Mouse (Mus musculus) thymus, adult 2 months (tissue): ENCODE results near the gene Gm8122. TPM values are rescaled to one million over a fixed set of nuclear protein-coding genes. Genes with fewer than 3 reads are reported as not detected.
A peak's percentile ranks its signal among the peaks of the same experiment; 100 is the strongest.
"Not testable (repeated sequence)": the region's sequence is repeated elsewhere in the genome, so short reads cannot be mapped to it uniquely, and the experiment has no call there.

ENCODE experiments used
- DNase-seq: peaks from one replicate; pipeline ENCODE4 v3.0.0; 2021
- H3K27ac ChIP-seq: fragments of 200-500 bp; 2 replicates; pipeline ENCODE4 v1.5.1; 2012; ENCODE audit warnings: low read length, control low read depth; ENCODE audit not compliant: control insufficient read depth, insufficient read depth
- H3K27me3 ChIP-seq: fragments of 200-500 bp; 2 replicates; pipeline ENCODE4 v1.6.1; 2012; ENCODE audit warnings: mild to moderate bottlenecking, low read length, moderate library complexity, mixed read lengths; ENCODE audit not compliant: control insufficient read depth, insufficient read depth
- H3K36me3 ChIP-seq: fragments of 200-500 bp; 2 replicates; pipeline ENCODE4 v1.6.1; 2012; ENCODE audit warnings: mild to moderate bottlenecking, low read length, moderate library complexity; ENCODE audit not compliant: control insufficient read depth, insufficient read depth
- H3K4me1 ChIP-seq: fragments of 200-500 bp; replicated peaks from 2 replicates; pipeline ENCODE4 v1.6.1; 2012; ENCODE audit warnings: low read length; ENCODE audit not compliant: control insufficient read depth, insufficient read depth
- H3K4me3 ChIP-seq: fragments of 200-500 bp; 2 replicates; pipeline ENCODE4 v1.5.1; 2012; ENCODE audit warnings: mild to moderate bottlenecking, low read length, control low read depth, moderate library complexity; ENCODE audit not compliant: control insufficient read depth, insufficient read depth
- WGBS: fragments of 180-500 bp; shearing (Covaris S2); methylation state at CpG from one replicate; pipeline ENCODE4 v1.1.7; 2018; 5-methylcytosine and 5-hydroxymethylcytosine counted together
- polyA plus RNA-seq: library from polyadenylated mRNA; depleted of rRNA; stranded (reverse); fragments of >200 nt; gene quantifications from 2 replicates; pipeline ENCODE4 v1.2.3, GENCODE M21; 2012; rRNA removed

Gene Gm8122
- polyA plus RNA-seq, 1 experiment = not detected

DNA sequence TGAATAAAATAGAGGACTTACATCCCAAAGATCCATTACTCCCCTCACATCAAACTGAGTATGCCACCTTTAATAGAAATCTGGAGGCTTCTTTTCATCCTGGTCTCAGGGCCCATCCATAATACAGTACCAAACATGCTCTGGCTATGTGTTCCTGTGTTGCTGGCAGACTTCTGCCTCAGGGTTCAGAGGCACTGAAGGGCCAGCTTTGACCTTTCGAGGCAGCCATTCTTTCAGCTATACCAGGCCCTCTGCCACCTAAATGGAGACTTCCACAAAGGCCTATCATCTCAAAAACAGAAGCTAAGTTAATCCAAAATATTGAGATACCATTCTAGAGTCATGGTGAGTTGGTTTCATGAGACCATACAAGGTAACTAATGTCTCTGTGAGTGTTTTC is 21.4 kb upstream of the Gm8122 start:
- H3K4me3 ChIP-seq, H3K27ac ChIP-seq, H3K27me3 ChIP-seq, H3K36me3 ChIP-seq, DNase-seq, H3K4me1 ChIP-seq: not testable (repeated sequence)
- 50% methylated on average over 1 of the region's 1 CpGs for WGBS

DNA sequence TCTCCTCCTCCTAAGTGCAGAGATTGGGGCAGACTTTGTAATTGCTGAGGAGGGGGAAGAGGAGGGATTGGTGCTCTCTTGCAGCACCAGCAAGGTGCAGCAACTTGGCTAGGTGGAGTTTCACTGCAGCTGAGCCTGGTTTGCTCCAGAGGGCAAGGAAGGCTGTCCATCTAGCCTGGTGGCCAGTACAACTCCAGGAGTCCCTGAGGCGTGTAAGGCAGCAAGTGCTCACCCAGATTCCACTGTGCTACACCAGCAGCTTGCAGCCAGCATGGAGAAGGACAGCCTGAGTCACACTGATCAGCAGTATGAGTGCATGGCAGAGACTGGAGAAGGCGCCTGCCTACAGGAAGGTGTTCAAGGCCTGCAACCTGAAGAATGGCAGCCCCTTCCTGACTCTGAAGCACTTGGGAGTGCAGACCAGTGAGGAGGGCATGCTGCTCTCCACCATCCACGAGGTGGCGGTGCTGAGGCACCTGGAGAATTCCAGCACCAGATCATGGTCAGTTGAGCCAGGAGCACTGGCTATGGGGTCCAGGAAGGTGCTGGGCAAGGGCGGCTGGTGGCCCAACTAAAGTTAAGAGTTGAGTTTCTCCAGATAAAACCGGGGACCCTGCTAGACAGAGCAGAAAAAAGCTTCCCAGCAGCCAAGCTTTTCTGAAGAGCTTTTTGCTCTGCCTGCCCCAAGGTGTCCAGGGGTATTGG is 15.6 kb upstream of the Gm8122 start:
- 38% methylated on average over 5 of the region's 6 CpGs for WGBS
- H3K4me3 ChIP-seq = not testable (repeated sequence)
- peak; percentile 4 for DNase-seq

DNA sequence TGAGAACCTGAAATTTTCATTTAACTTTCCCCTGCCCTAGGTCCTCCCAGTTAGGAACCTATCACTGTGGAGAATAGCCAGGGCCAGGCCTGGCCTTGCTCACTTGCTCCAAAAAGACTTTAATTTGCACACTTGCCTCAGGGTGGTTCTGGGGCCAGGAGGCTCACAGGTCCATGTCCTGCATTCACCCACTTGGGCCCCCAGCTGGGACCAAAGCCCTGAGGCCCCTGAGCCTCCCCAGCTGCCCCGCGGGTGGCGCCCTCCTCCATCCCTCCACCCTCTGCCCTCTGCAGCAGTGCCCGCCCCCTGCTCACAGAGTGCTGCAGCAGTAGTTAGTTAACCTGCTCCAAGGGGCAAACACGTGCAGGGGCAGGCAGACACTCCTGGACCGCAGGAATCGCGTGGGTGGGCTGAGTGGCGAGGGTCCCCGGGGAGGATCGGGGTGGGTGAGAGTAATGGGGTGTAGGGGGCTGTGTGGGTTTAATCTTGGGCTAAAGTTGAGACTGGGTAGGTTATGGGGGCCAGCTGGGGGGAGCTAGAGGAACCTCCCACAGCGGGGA is 14.6 kb upstream of the Gm8122 start:
- H3K4me1 ChIP-seq, H3K36me3 ChIP-seq, H3K27me3 ChIP-seq, H3K27ac ChIP-seq, H3K4me3 ChIP-seq: not testable (repeated sequence)
- DNase-seq = peak; percentile 15
- WGBS = 42% methylated on average over 9 of the region's 12 CpGs

More for the DNA sequence above, 15.6 kb upstream of the Gm8122 start:
- H3K27me3 ChIP-seq, H3K27ac ChIP-seq, H3K4me1 ChIP-seq, H3K36me3 ChIP-seq: not testable (repeated sequence)

DNA sequence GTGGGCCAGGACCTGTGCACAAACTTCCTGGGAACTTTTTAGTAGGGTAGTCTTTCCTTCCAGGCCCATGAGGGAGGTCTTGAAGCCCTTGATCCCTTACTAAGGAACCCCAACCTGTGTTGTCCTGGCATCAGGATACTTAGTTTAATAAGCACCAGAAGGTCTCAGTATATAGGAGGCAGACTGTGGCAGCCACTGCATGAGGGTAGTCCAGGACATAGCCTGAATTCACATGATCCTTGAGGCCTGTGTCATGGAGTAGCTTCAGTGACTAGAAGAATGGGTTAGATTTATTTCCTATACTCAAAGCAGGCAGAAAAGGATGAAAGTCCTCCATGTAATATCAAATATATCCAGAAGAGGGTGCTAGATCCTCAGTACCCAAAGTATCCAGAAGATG is 2.7 kb upstream of the Gm8122 start:
- not testable (repeated sequence) for H3K4me3 ChIP-seq, DNase-seq, H3K27ac ChIP-seq, H3K36me3 ChIP-seq, H3K27me3 ChIP-seq, H3K4me1 ChIP-seq

Other genes with a start within 250 kb of the Gm8122 start
- not detected in 2 replicates for gene Gm8082, start 241.7 kb downstream of the Gm8122 start, polyA plus RNA-seq
- not detected in 2 replicates for gene Gm10376, start 219.7 kb downstream of the Gm8122 start, polyA plus RNA-seq
- gene Gm8094, start 158.7 kb downstream of the Gm8122 start, polyA plus RNA-seq = not detected in 2 replicates
- gene Gm8104, start 134.7 kb downstream of the Gm8122 start, polyA plus RNA-seq = not detected in 2 replicates
- not detected in 2 replicates for gene Gm7233, start 55.4 kb downstream of the Gm8122 start, polyA plus RNA-seq
- gene Gm8126, start 23.3 kb upstream of the Gm8122 start, polyA plus RNA-seq = 0.07 TPM in 1 of 2 replicates, not detected in the other
- gene Gm9732, start 39.7 kb upstream of the Gm8122 start, polyA plus RNA-seq = not detected in 2 replicates
- not detected in 2 replicates for gene Gm8127, start 58.5 kb upstream of the Gm8122 start, polyA plus RNA-seq
- not detected in 2 replicates for gene 1700001F09Rik, start 112.5 kb upstream of the Gm8122 start, polyA plus RNA-seq
- gene Gm8138, start 181.0 kb upstream of the Gm8122 start, polyA plus RNA-seq = not detected in 2 replicates